Mouse (Mus musculus) ES-Bruce4 (cell line): ENCODE data around the gene Hprt. TPM values are rescaled to one million over a fixed set of nuclear protein-coding genes. Genes with fewer than 3 reads are reported as not detected.

Experiments
- H3K27ac ChIP-seq: 2 replicates; pipeline ENCODE4 v1.5.1; 2012; ENCODE audit warnings: low read length, inconsistent platforms; ENCODE audit not compliant: insufficient read depth
- H3K27me3 ChIP-seq: 2 replicates; pipeline ENCODE4 v1.6.1; 2012; ENCODE audit warnings: mild to moderate bottlenecking, low read length, inconsistent platforms; ENCODE audit not compliant: control insufficient read depth, poor library complexity, insufficient read depth, severe bottlenecking
- H3K36me3 ChIP-seq: 2 replicates; pipeline ENCODE4 v1.6.1; 2012; ENCODE audit warnings: inconsistent platforms, mild to moderate bottlenecking, low read length, moderate library complexity; ENCODE audit not compliant: control insufficient read depth, poor library complexity, insufficient read depth, severe bottlenecking
- H3K4me1 ChIP-seq: one replicate; pipeline ENCODE4 v1.8.1; 2011; ENCODE audit warnings: low read length; ENCODE audit not compliant: control insufficient read depth, insufficient read depth
- H3K4me3 ChIP-seq: 2 replicates; pipeline ENCODE4 v1.5.1; 2011; ENCODE audit warnings: low read depth, mild to moderate bottlenecking, low read length
- H3K9ac ChIP-seq: 2 replicates; pipeline ENCODE4 v1.6.1; 2012; ENCODE audit warnings: low read depth, mild to moderate bottlenecking, inconsistent platforms; ENCODE audit not compliant: poor library complexity, severe bottlenecking
- H3K9me3 ChIP-seq: replicated peaks from 2 replicates; pipeline ENCODE4 v1.6.1; 2012; ENCODE audit warnings: mild to moderate bottlenecking, low read length, inconsistent platforms; ENCODE audit not compliant: control insufficient read depth, poor library complexity, insufficient read depth, severe bottlenecking
- CTCF ChIP-seq: IDR thresholded peaks from one replicate; pipeline ENCODE4 v1.8.1; 2011; ENCODE audit warnings: low read depth, low read length
- EP300 ChIP-seq: IDR thresholded peaks from 2 replicates; pipeline ENCODE4 v1.6.1; 2011; ENCODE audit warnings: low read depth, low read length; ENCODE audit not compliant: insufficient read depth
- POLR2A ChIP-seq: IDR thresholded peaks from one replicate; pipeline ENCODE4 v1.8.1; 2011; ENCODE audit warnings: low read length; ENCODE audit not compliant: insufficient read depth
- polyA plus RNA-seq: library from polyadenylated mRNA; stranded (reverse); fragments of >200 nt; gene quantifications from 2 replicates; pipeline ENCODE4 v1.2.4, GENCODE M21; 2011; ENCODE audit warnings: low read depth; ENCODE audit not compliant: missing spikeins, insufficient read depth, insufficient read length

The Hprt gene
- polyA plus RNA-seq, 1 experiment: 254 TPM

GRCm38 (mm10) chrX:53038194-53038593, 50.3 kb downstream of the Hprt start:
- no peaks in the 10 kb centered on the region for H3K27me3 ChIP-seq
- H3K9ac ChIP-seq: no peak overlapping the region
- no peaks in the 10 kb centered on the region for H3K9me3 ChIP-seq
- no peaks in the 10 kb centered on the region for H3K4me1 ChIP-seq
- H3K36me3 ChIP-seq: no peaks in the 10 kb centered on the region
- H3K4me3 ChIP-seq: no peak overlapping the region
- TF ChIP-seq CTCF (no peak), EP300 (no peak), POLR2A (no peak)
- no peak overlapping the region for H3K27ac ChIP-seq

- H3K27ac ChIP-seq: no peak overlapping the region
- no peak overlapping the region for H3K4me3 ChIP-seq
- no peak overlapping the region for H3K9ac ChIP-seq
- H3K9me3 ChIP-seq: no peaks in the 10 kb centered on the region
- no peaks in the 10 kb centered on the region for H3K36me3 ChIP-seq
- no peak for TF ChIP-seq EP300
- TF ChIP-seq POLR2A: no peak
- no peak for TF ChIP-seq CTCF
- no peaks in the 10 kb centered on the region for H3K27me3 ChIP-seq
- H3K4me1 ChIP-seq: no peaks in the 10 kb centered on the region
Measured at GRCm38 (mm10) chrX:53039651-53040050, 51.7 kb downstream of the Hprt start.

- Histone ChIP-seq H3K9me3 (no peaks in the 10 kb centered on the region), H3K27ac (no peak overlapping the region), H3K27me3 (no peaks in the 10 kb centered on the region), H3K36me3 (no peaks in the 10 kb centered on the region), H3K9ac (no peak overlapping the region), H3K4me3 (no peak overlapping the region), H3K4me1 (peaks cover under 1% of the 10 kb centered on the region)
- TF ChIP-seq CTCF: no peak
- TF ChIP-seq EP300: no peak
- no peak for TF ChIP-seq POLR2A
Measured at GRCm38 (mm10) chrX:53040138-53040537, 52.2 kb downstream of the Hprt start.

- H3K4me1 ChIP-seq: peaks cover 3% of the 10 kb centered on the region
- H3K27me3 ChIP-seq: no peaks in the 10 kb centered on the region
- no peak overlapping the region for H3K27ac ChIP-seq
- TF ChIP-seq POLR2A (no peak), EP300 (no peak), CTCF (no peak)
- no peaks in the 10 kb centered on the region for H3K9me3 ChIP-seq
- no peaks in the 10 kb centered on the region for H3K36me3 ChIP-seq
- H3K9ac ChIP-seq: no peak overlapping the region
- H3K4me3 ChIP-seq: no peak overlapping the region
Measured at GRCm38 (mm10) chrX:53041006-53041405, 53.1 kb downstream of the Hprt start.

GRCm38 (mm10) chrX:53045187-53045903, 57.4 kb downstream of the Hprt start:
- Histone ChIP-seq H3K36me3 (no peaks in the 10 kb centered on the region), H3K4me1 (peaks cover 3% of the 10 kb centered on the region), H3K27ac (no peak overlapping the region), H3K9ac (no peak overlapping the region), H3K4me3 (no peak overlapping the region), H3K9me3 (no peaks in the 10 kb centered on the region), H3K27me3 (no peaks in the 10 kb centered on the region)
- TF ChIP-seq CTCF (no peak), POLR2A (no peak), EP300 (no peak)

- H3K9me3 ChIP-seq: no peaks in the 10 kb centered on the region
- H3K27me3 ChIP-seq: no peaks in the 10 kb centered on the region
- peaks cover 3% of the 10 kb centered on the region for H3K4me1 ChIP-seq
- TF ChIP-seq CTCF (no peak), POLR2A (no peak), EP300 (no peak)
- no peak overlapping the region for H3K9ac ChIP-seq
- no peak overlapping the region for H3K27ac ChIP-seq
- no peak overlapping the region for H3K4me3 ChIP-seq
- no peaks in the 10 kb centered on the region for H3K36me3 ChIP-seq
Measured at GRCm38 (mm10) chrX:53046033-53046432, 58.1 kb downstream of the Hprt start.
